In the genomic region with DNA sequence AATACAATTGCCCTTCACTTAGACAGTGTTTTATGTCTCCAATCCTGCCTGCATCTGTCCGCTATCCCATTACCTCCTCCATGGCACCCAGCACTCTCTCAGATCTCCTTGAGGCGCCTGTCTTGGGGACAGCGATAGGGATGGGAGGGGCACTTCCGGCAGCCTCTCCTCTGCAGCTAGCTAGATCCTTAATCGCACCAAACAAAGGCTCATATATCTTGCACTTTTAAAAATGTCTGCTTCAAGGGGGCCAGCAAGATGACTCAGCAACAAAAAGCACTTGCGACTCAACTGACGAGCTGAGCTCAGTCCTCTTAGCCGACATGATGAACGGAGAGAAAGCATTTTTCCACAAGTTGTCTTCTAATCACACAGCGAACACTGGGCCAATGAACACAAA, we compare ENCODE assay signal across 10 mouse cellular contexts. TPM values are rescaled to one million over a fixed set of nuclear protein-coding genes. Genes with fewer than 3 reads are reported as not detected.
DNase-seq lines count a peak whose midpoint lies in the region; ATAC-seq and TF ChIP-seq lines count a peak whose summit lies in the region.
"Had no signal": no experiment of that assay in that cellular context is flagged by ENCODE, and none has a peak within 500 bp of the region (broad histone marks: within the 10 kb centered on the region; RNA-seq: fewer than 3 reads in every experiment).

No protein-coding gene starts in this region.

- no peaks in the 10 kb centered on the region for H3K36me3 ChIP-seq in intestine, embryonic 16.5 days (ENCODE audit: control insufficient read depth, insufficient read depth, low read length)
- no peaks in the 10 kb centered on the region for H3K36me3 ChIP-seq in lung, postnatal 0 days (ENCODE audit: insufficient read depth, low read length)
- H3K36me3 ChIP-seq in midbrain, postnatal 0 days (ENCODE audit: insufficient read depth, low read length): no peaks in the 10 kb centered on the region

- H3K27me3 ChIP-seq in intestine, embryonic 16.5 days (replicated peaks; ENCODE audit: control insufficient read depth, insufficient read depth, low read length): no peaks in the 10 kb centered on the region
- no peaks in the 10 kb centered on the region for H3K27me3 ChIP-seq in lung, postnatal 0 days (replicated peaks; ENCODE audit: insufficient read depth, low read length)
- H3K27me3 ChIP-seq in midbrain, postnatal 0 days (ENCODE audit: insufficient read depth, low read length): no peaks in the 10 kb centered on the region

- H3K27ac ChIP-seq in intestine, embryonic 16.5 days (ENCODE audit: low read length): peak overlapping the region; percentile 30; the same call in 1 of the 2 replicates
- H3K27ac ChIP-seq in lung, postnatal 0 days (ENCODE audit: low read length): peak overlapping the region; percentile 51
- no peak overlapping the region for H3K27ac ChIP-seq in midbrain, postnatal 0 days (ENCODE audit: low read depth, low read length)

- DNase-seq in 3T3-L1 (ENCODE audit: low read depth, low spot score) (peak; percentile 10), ES-CJ7 (ENCODE audit: low read depth, low spot score) (peak; percentile 17)
- peak; percentile 56 for DNase-seq in lung, postnatal 0 days (ENCODE audit: low spot score)
- DNase-seq in ovary, postnatal 14 days (ENCODE audit: low spot score): no peak
- no peak for DNase-seq in midbrain, postnatal 0 days (ENCODE audit: low spot score)
- no peak for DNase-seq in left cerebral cortex, postnatal 10 days (ENCODE audit: extremely low spot score in 1 of 2, low spot score in 2 of 2)
- DNase-seq: cerebellum, adult 2 months had no signal

- peak; percentile 63 for TF ChIP-seq EP300 in lung, postnatal 0 days (IDR thresholded peaks at IDR 0.05)

- WGBS in intestine, embryonic 16.5 days: 42% methylated on average over 10 of the region's 10 CpGs
- WGBS in lung, postnatal 0 days: 30% methylated on average over 10 of the region's 10 CpGs
- 87% methylated on average over 10 of the region's 10 CpGs for WGBS in midbrain, postnatal 0 days

- H3K9me3 ChIP-seq in intestine, embryonic 16.5 days (ENCODE audit: control insufficient read depth, low read length): no peaks in the 10 kb centered on the region
- no peaks in the 10 kb centered on the region for H3K9me3 ChIP-seq in lung, postnatal 0 days (ENCODE audit: low read length)
- no peaks in the 10 kb centered on the region for H3K9me3 ChIP-seq in midbrain, postnatal 0 days (ENCODE audit: low read length)

- peaks cover 25% of the 10 kb centered on the region for H3K4me1 ChIP-seq in intestine, embryonic 16.5 days (ENCODE audit: control insufficient read depth, insufficient read depth, low read length)
- peaks cover 9% of the 10 kb centered on the region; the same call in 1 of the 2 replicates for H3K4me1 ChIP-seq in lung, postnatal 0 days (ENCODE audit: insufficient read depth, low read depth, low read length)
- 0 out of 2 replicates have a peak, but pooled peaks cover 4% of the 10 kb centered on the region for H3K4me1 ChIP-seq in midbrain, postnatal 0 days (ENCODE audit: insufficient read depth, low read length)

- no peak overlapping the region for H3K9ac ChIP-seq in intestine, embryonic 16.5 days (ENCODE audit: low read depth, low read length)
- H3K9ac ChIP-seq in lung, postnatal 0 days (replicated peaks; ENCODE audit: low read depth): no peak overlapping the region
- H3K9ac ChIP-seq in midbrain, postnatal 0 days (replicated peaks; ENCODE audit: low read length, poor library complexity, severe bottlenecking): no peak overlapping the region

- no peak for TF ChIP-seq CTCF in lung, postnatal 0 days (IDR thresholded peaks at IDR 0.05)
- TF ChIP-seq CTCF in midbrain, postnatal 0 days (IDR thresholded peaks at IDR 0.05): no peak

- peak overlapping the region; percentile 41 for H3K4me2 ChIP-seq in intestine, embryonic 16.5 days (ENCODE audit: low read depth, low read length)
- no peak overlapping the region; the same call in 1 of the 2 replicates for H3K4me2 ChIP-seq in lung, postnatal 0 days (replicated peaks; ENCODE audit: low read depth, low read length)
- no peak overlapping the region for H3K4me2 ChIP-seq in midbrain, postnatal 0 days (ENCODE audit: low read depth, low read length, poor library complexity, severe bottlenecking)

- intact Hi-C loops in left cerebral cortex, postnatal 10 days (cut with DNase I): no loop called here

- no peak overlapping the region for H3K4me3 ChIP-seq in intestine, embryonic 16.5 days (ENCODE audit: low read length)
- H3K4me3 ChIP-seq in lung, postnatal 0 days (ENCODE audit: low read depth, low read length): no peak overlapping the region
- no peak overlapping the region for H3K4me3 ChIP-seq in midbrain, postnatal 0 days (ENCODE audit: low read depth, low read length)
- H3K4me3 ChIP-seq: myocyte had no signal

- 0 out of 2 replicates have a peak, but pooled peaks have one; percentile 45 for ATAC-seq in intestine, embryonic 16.5 days
- peak; percentile 57 for ATAC-seq in lung, postnatal 0 days
- ATAC-seq in cerebellum, adult (ENCODE audit: insufficient number of reproducible peaks, low FRiP score, low TSS enrichment): no peak
- no peak for ATAC-seq in midbrain, postnatal 0 days (ENCODE audit: low FRiP score)

RNA-seq across cellular contexts. Expression of a gene that starts 55.3 kb away (rescaled TPM):
- polyA plus RNA-seq in intestine, embryonic 16.5 days (2015; fragmentation: Nextera tagmentation; extraction: Ambion mirVana): 42.1 and 44.1 TPM in 2 replicates
- 29.0 and 29.3 TPM in 2 replicates for polyA plus RNA-seq in lung, postnatal 0 days (2015; fragmentation: Nextera tagmentation; extraction: Ambion mirVana)
- total RNA-seq in midbrain, postnatal 0 days (2014; rRNA removed): 50.0 and 52.4 TPM in 2 replicates
- 74.4 and 76.3 TPM in 2 replicates for polyA plus RNA-seq in midbrain, postnatal 0 days (2015; fragmentation: Nextera tagmentation; extraction: Ambion mirVana)
- 10 to 100 TPM; 72.8 to 79.4 TPM for total RNA-seq in left cerebral cortex, postnatal 10 days (2021)

Comparison
In these comparisons a context has a peak if more than half of its experiments do, and no peak if none do; other contexts are left out.
1. DNase-seq: peak in 3T3-L1 (single experiment), ES-CJ7 (single experiment) and lung, postnatal 0 days (single experiment); none in ovary, postnatal 14 days (single experiment), midbrain, postnatal 0 days (single experiment) and left cerebral cortex, postnatal 10 days (0 of 2).
2. ATAC-seq: peak in intestine, embryonic 16.5 days (single experiment) and lung, postnatal 0 days (single experiment); none in cerebellum, adult (single experiment) and midbrain, postnatal 0 days (single experiment).